Mouse (Mus musculus) lung, adult 2 months (tissue): ENCODE results near the gene Gon7.

Experiments used
- CTCF ChIP-seq: fragments of 200-500 bp; IDR thresholded peaks from 2 replicates; pipeline ENCODE4 v1.5.1; 2011; ENCODE audit warnings: mild to moderate bottlenecking, low read length, control low read depth; ENCODE audit not compliant: insufficient read depth
- POLR2A ChIP-seq: fragments of 200-500 bp; IDR thresholded peaks from 2 replicates; pipeline ENCODE4 v1.6.1; 2011; ENCODE audit warnings: low read depth, mild to moderate bottlenecking, control low read depth, low read length, borderline replicate concordance; ENCODE audit errors: extremely low read depth

DNA sequence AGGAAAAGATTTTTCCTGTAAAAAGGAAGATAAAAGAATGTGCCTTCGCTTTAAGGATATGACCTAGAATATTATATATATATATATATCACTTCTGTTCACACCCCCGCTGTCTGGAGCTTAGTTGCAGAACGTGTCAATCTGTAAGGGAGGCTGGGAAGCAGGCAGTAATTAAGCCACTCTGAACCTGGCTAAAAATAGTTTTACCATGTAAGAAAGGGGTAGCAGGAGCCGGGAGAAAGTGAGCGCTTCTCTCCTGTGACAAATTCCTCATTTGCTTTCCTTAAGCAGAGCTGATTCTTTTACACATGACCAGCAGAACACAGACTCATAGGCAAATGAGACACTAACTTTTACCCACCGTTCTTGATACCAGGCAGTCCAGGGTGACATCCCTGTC, 33.7 kb downstream of the Gon7 start:
- TF ChIP-seq CTCF: no peak
- no peak for TF ChIP-seq POLR2A
